Mouse (Mus musculus): Measurements from ENCODE around the gene Crybb2. TPM values are rescaled to one million over a fixed set of nuclear protein-coding genes. Genes with fewer than 3 reads are reported as not detected.

Crybb2 gene
- total RNA-seq, 2 experiments from 2014 or later: not detected

GRCm38 (mm10) chr5:113031201-113031754 lies 38.6 kb downstream of the Crybb2 start:
- no peak for DNase-seq

GRCm38 (mm10) chr5:113030082-113030481 lies 39.8 kb downstream of the Crybb2 start:
- no peak for DNase-seq

- DNase-seq: no peak
Measured at GRCm38 (mm10) chr5:113026706-113027105, 43.2 kb downstream of the Crybb2 start.

GRCm38 (mm10) chr5:113024154-113024764 lies 45.7 kb downstream of the Crybb2 start:
- peak; percentile 49 to 55 for DNase-seq

- DNase-seq: no peak
Measured at GRCm38 (mm10) chr5:113018190-113018589, 51.7 kb downstream of the Crybb2 start.

- DNase-seq: no peak
Measured at GRCm38 (mm10) chr5:113017004-113017403, 52.9 kb downstream of the Crybb2 start.

GRCm38 (mm10) chr5:113015236-113016061 lies 54.5 kb downstream of the Crybb2 start, which contains the start of gene Grk3:
TSS of gene Grk3 (minus strand) at chr5:113015791.
- DNase-seq: peak; percentile 51 to 68

- DNase-seq: peak in 1 of 2 experiments; percentile 38
Measured at GRCm38 (mm10) chr5:113014808-113015235, 55.1 kb downstream of the Crybb2 start.

- DNase-seq: no peak
Measured at GRCm38 (mm10) chr5:113014111-113014807, 55.7 kb downstream of the Crybb2 start.

- no peak for DNase-seq
Measured at GRCm38 (mm10) chr5:113011926-113012325, 58.0 kb downstream of the Crybb2 start.

- no peak for DNase-seq
Measured at GRCm38 (mm10) chr5:113009183-113009820, 60.6 kb downstream of the Crybb2 start.

GRCm38 (mm10) chr5:113008496-113008895 lies 61.4 kb downstream of the Crybb2 start:
- DNase-seq: no peak

Other genes with a start within 250 kb of the Crybb2 start
- 100 to 1,000 TPM; 197 to 201 TPM for gene Myo18b, start 173.8 kb downstream of the Crybb2 start, total RNA-seq (2021)
- 1 to 10 TPM; 5.1 to 7.2 TPM for gene Grk3, start 54.3 kb downstream of the Crybb2 start, total RNA-seq (2021)
- gene Crybb3, start 11.5 kb upstream of the Crybb2 start, total RNA-seq (2021): under 1 TPM; 0.23 to 0.55 TPM
- 10 to 100 TPM; 19.2 to 21.1 TPM for gene 2900026A02Rik, start 151.1 kb upstream of the Crybb2 start, total RNA-seq (2021)
- not detected for gene Tmem211, start 156.8 kb upstream of the Crybb2 start, total RNA-seq (2021)
- 1 to 10 TPM in 1 of 2 experiments, under 1 TPM in 1; 0.25 to 1.0 TPM for gene Sgsm1, start 240.7 kb upstream of the Crybb2 start, total RNA-seq (2021)

All from heart, adult 18-20 months (tissue).